Mouse (Mus musculus) cerebellum, adult 11 months (tissue): ENCODE data around the gene Neil1.

ENCODE experiments used
- DNase-seq: peaks from one replicate; pipeline ENCODE4 v3.0.0; 2022

The Neil1 gene

GRCm38 (mm10) chr9:57148144-57148878, at the start of gene Neil1:
Neil1 (minus strand) TSS chr9:57148305.
- peak; percentile 83 for DNase-seq

GRCm38 (mm10) chr9:57197414-57197813, 49.3 kb upstream of the Neil1 start:
- DNase-seq = no peak

GRCm38 (mm10) chr9:57196708-57197107, 48.6 kb upstream of the Neil1 start:
- DNase-seq = no peak

GRCm38 (mm10) chr9:57168411-57168810, 20.3 kb upstream of the Neil1 start:
- DNase-seq = no peak

- no peak for DNase-seq
Measured at GRCm38 (mm10) chr9:57166173-57166572, 18.1 kb upstream of the Neil1 start.

- DNase-seq = no peak
Measured at GRCm38 (mm10) chr9:57163137-57163536, 15.0 kb upstream of the Neil1 start.

- no peak for DNase-seq
Measured at GRCm38 (mm10) chr9:57162496-57162895, 14.4 kb upstream of the Neil1 start.

- no peak for DNase-seq
Measured at GRCm38 (mm10) chr9:57158506-57158905, 10.4 kb upstream of the Neil1 start.

GRCm38 (mm10) chr9:57158013-57158470, 9.9 kb upstream of the Neil1 start, which contains the start of gene Commd4:
Commd4 (minus strand) TSS chr9:57158331.
- DNase-seq = peak; percentile 90

- DNase-seq = no peak
Measured at GRCm38 (mm10) chr9:57157499-57157898, 9.4 kb upstream of the Neil1 start.

- DNase-seq = no peak
Measured at GRCm38 (mm10) chr9:57156823-57157222, 8.7 kb upstream of the Neil1 start.

GRCm38 (mm10) chr9:57156383-57156782, 8.3 kb upstream of the Neil1 start:
- DNase-seq = no peak

- no peak for DNase-seq
Measured at GRCm38 (mm10) chr9:57152331-57152730, 4.2 kb upstream of the Neil1 start.

GRCm38 (mm10) chr9:57150192-57150591, 2.1 kb upstream of the Neil1 start:
- DNase-seq = no peak

GRCm38 (mm10) chr9:57149021-57149420, 916 bp upstream of the Neil1 start:
- DNase-seq = no peak

- peak; percentile 40 for DNase-seq
Measured at GRCm38 (mm10) chr9:57147205-57148143, 631 bp downstream of the Neil1 start.

GRCm38 (mm10) chr9:57146451-57147066, 1.5 kb downstream of the Neil1 start:
- no peak for DNase-seq

GRCm38 (mm10) chr9:57144830-57145229, 3.3 kb downstream of the Neil1 start:
- no peak for DNase-seq

- DNase-seq = no peak
Measured at GRCm38 (mm10) chr9:57143212-57143611, 4.9 kb downstream of the Neil1 start.

GRCm38 (mm10) chr9:57141417-57142353, 6.4 kb downstream of the Neil1 start:
- no peak for DNase-seq

GRCm38 (mm10) chr9:57139571-57139970, 8.5 kb downstream of the Neil1 start:
- DNase-seq = no peak

GRCm38 (mm10) chr9:57139110-57139509, 9.0 kb downstream of the Neil1 start:
- no peak for DNase-seq
